Mouse (Mus musculus): ENCODE measurements at regions not wholly inside any gene's neighbourhood (a gene's known extent, or its start where the extent isn't known, plus 50 kb on each side); places are given as distances from the start of the nearest gene placed in this dataset.
A peak's percentile ranks its signal among the peaks of the same experiment; 100 is the strongest.
"Not testable (repeated sequence)": the region's sequence is repeated elsewhere in the genome, so short reads cannot be mapped to it uniquely, and the experiment has no call there.

GRCm38 (mm10) chr8:26596665-26597362 is 380.3 kb upstream of the Zfp703 start:
- no peak for DNase-seq (ENCODE audit: low spot score in 2 of 2)

GRCm38 (mm10) chr8:26598520-26598919 is 378.6 kb upstream of the Zfp703 start:
- DNase-seq (ENCODE audit: low spot score in 2 of 2), result no peak

DNA sequence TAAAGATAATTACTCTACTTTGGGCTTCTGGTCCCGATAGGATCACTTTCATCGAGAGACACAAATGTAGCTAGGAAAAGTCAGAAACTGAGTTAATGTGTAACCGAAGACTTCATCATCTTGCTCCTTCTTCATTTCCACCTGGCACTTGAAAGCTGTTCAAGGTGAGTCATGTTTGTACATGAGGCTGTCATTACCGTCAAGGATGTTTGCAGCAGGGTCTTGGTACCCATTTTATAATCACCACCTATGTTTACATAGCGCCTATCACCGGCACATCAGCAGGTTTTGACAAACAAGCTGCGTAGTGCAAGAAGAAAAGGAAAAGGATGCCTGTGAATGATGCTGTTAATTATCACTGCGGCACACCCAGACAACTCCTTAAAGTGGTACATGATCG is 377.0 kb upstream of the Zfp703 start:
- DNase-seq (ENCODE audit: low spot score in 2 of 2), result no peak

GRCm38 (mm10) chr8:26608001-26608400 is 369.1 kb upstream of the Zfp703 start:
- peak in 1 of 2 experiments; percentile 29 for DNase-seq (ENCODE audit: low spot score in 2 of 2)

- peak in 1 of 2 experiments; percentile 12 for DNase-seq (ENCODE audit: low spot score in 2 of 2)
Measured at GRCm38 (mm10) chr8:26608588-26608987, 368.5 kb upstream of the Zfp703 start.

GRCm38 (mm10) chr8:26612153-26612552 is 365.0 kb upstream of the Zfp703 start:
- DNase-seq (ENCODE audit: low spot score in 2 of 2), result no peak

- no peak for DNase-seq (ENCODE audit: low spot score in 2 of 2)
Measured at GRCm38 (mm10) chr8:26622311-26623052, 354.6 kb upstream of the Zfp703 start.

DNA sequence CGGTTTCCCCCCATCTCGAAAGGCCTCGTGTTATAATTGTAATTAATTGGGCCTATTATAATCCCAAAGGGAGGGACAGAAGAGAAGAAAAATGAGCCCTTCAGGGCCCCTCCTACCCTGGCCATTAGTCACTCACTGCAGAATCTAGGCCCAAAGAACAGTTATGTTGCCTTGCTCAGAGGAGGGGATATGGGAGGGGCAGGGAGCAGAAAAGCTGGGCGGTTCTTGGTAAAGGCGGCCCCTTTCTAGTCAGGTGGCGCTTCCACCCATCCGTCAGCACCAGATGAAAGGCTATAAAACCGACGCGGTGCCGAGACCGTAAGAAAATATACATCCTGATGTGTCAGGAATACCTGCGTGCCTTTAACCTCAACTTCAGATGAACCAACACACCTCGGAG is 350.9 kb upstream of the Zfp703 start:
- no peak for DNase-seq (ENCODE audit: low spot score in 2 of 2)

- DNase-seq (ENCODE audit: low spot score in 2 of 2), result no peak
Measured at GRCm38 (mm10) chr8:26626651-26627077, 350.5 kb upstream of the Zfp703 start.

DNA sequence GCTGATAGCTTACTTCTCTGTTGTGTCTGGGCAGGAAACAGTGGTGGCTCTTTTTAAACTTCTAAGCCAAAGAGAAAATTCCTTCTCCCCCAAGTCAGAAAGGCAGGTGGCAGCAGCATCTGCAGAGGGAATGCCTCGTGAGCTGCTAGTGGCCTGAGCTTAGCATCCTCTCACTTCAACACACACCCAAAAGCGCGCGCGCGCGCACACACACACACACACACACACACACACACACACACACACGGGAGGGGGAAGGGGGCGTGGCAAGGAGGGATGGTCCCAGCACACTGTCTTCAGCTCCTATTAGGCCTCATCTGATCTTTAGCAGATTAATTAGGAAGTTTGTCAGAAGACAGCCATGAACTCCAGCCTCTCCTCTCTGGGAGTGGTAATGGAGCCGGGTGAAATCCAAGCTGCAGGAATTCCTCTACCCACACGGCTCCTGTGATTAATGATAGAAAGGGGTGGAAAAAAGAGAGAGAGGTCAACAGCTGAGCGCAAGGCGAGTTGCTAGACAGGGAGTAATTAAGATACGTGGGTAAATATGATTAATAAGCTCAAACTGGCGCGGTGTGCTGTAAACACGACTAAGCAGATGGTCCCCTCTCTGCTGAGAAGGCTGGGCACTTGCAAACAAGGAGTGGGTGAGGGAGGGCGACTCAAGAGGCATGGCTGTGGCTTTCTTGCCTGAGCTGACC is 349.8 kb upstream of the Zfp703 start:
- no peak for DNase-seq (ENCODE audit: low spot score in 2 of 2)

- no peak for DNase-seq (ENCODE audit: low spot score in 2 of 2)
Measured at GRCm38 (mm10) chr8:26630544-26630943, 346.6 kb upstream of the Zfp703 start.

- no peak for DNase-seq (ENCODE audit: low spot score in 2 of 2)
Measured at GRCm38 (mm10) chr8:26635701-26636100, 341.4 kb upstream of the Zfp703 start.

GRCm38 (mm10) chr8:26645375-26645774 is 331.8 kb upstream of the Zfp703 start:
- not testable (repeated sequence) for DNase-seq (ENCODE audit: low spot score in 2 of 2)

- peak in 1 of 2 experiments; percentile 30 for DNase-seq (ENCODE audit: low spot score in 2 of 2)
Measured at GRCm38 (mm10) chr8:26650287-26650686, 326.8 kb upstream of the Zfp703 start.

- DNase-seq (ENCODE audit: low spot score in 2 of 2), result no peak
Measured at GRCm38 (mm10) chr8:26655897-26656296, 321.2 kb upstream of the Zfp703 start.

DNA sequence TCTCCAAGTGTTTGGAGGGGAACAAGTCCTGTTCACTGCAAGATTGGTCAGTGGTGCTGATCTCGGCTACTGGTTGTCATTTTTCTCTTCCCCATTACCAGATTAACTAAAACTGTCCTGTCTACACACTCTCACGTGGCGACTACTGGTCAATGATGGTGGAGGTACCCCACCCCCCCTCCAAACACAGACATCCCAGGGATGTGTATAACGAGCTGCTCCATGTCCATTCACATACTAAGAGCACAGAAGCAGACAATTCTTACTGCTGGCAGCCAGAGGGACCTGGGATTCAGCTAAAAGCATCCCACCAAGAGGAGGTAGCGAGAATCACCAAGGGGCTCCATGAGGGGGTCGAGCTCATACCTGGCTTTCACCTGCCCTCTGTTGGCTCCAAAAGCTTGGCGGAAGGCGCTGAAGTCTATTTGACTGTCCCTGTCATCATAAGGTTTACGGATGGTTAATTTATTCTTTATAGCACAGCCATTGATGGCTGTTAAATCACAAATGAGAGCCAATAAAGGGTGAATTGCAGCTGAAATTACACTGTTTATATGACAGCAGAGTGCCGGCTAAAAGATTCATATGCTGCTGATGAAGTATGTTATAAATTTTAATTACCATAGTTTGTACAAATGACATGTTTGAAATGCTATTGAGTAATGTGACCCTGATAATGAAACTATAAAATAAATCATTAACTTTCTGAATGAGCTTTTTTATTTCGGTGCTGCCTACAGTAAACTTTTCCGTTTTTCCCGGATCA is 320.6 kb upstream of the Zfp703 start:
- DNase-seq (ENCODE audit: low spot score in 2 of 2), result no peak

DNA sequence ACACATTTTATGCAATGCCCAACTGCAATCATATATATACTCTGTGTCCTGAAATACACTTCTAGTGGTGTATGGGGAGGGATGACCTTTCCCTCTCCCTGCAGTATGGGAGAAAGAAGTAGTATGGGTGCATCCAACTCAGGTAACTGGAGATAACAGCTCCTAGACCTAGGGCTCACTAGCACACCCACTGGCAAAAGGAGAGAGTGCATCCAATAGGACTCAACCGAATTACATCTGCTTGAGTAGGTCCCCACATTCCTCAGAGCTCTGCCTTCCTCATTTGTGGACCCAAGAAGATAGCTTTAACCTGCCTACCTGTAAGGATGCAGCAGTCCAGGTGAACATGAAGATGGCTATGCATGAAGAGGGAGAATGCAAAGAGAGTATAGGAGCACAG is 317.7 kb upstream of the Zfp703 start:
- peak in 1 of 2 experiments; percentile 15 for DNase-seq (ENCODE audit: low spot score in 2 of 2)

DNA sequence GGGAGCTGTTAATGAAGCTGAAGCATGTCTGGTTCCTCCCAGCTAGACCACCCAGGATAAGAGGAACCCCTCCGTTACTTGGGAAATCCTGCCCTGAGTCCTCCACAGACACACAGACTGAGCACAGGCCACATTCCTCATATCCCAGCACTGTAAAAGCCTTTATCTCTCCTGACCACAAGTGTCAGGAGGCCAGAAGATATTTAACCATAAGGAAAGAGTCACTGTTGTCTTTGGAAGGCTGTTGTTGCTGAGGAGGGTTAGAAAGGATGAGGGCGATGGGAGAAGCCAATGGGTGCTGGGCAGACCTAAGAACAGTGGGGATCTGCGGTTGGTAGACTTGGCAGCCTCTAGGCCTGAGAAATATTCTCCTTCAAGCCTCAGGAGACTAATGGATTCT is 307.6 kb upstream of the Zfp703 start:
- DNase-seq (ENCODE audit: low spot score in 2 of 2), result no peak

DNA sequence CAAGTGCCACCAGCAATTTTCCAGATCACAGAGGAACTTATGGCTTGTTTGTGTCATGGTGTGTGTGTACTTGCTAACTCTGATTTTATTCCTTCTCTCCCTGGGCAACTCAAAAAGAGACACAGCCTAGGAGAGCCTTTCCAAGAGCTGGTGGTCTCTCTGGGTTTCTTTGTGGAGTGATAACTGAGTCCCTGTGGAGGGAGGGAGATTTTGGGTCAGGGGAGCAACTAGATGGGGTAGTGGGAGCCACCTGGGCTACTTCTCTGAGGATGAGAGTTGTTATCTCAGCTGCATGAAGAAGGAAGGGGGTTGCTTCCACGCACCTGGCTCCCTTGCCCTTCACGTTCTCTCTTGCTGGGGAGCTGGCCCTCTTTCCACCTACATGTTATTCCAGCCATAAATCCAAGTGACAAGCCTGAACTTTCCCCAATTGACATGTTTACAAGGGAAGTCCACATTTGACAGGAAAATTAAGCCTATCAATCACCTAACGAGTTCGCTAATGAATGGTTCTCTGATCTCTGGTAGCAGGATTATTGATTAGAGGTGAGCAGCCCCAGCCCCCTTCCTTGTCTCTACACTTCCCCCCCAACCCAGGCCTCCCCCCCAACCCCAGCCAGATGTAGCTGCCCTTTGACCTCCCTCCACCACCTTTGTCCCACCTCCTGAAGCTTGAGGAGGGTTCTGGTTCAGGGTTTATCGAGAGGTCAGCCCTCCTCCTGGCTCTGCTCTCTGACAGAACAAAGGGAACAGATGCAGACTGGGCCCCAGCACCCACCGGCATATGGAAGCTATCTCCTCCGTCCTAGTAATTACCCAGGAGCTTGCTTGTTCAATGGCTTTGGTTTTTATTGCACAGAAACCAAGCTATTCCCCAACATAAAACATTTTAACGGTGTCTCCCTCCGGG is 304.4 kb upstream of the Zfp703 start:
- no peak for DNase-seq (ENCODE audit: low spot score in 2 of 2)

- DNase-seq (ENCODE audit: low spot score in 2 of 2), result no peak
Measured at GRCm38 (mm10) chr8:26677584-26678138, 299.5 kb upstream of the Zfp703 start.

All from frontal cortex, postnatal 36 days (tissue).